Mouse (Mus musculus) c-Kit-positive CD71-positive TER-119-negative erythroid progenitor cells, embryonic 14.5 days (primary cell): ENCODE results near the gene Agap3.

Source experiments
- DNase-seq: peaks from one replicate; pipeline ENCODE4 v3.0.0-alpha.2; 2013; ENCODE audit warnings: low read depth

The Agap3 gene

DNA sequence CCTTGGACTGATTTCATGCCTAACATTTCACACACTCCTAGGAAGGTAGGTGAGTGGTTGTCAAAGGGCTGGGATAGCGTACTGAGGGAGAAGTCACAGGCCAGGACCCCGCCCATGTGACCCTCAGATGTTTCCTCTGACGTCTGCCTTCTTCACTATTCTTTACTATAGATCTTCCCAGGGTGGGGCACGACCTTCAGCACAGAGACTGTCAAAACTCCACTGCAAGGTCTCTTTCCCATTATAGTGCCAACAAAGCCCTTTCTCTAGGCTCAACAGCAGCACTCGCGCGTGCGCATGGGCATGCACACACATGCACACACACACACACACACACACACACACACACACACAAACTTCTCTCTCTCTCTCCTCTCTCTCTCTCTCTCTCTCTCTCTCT lies 71.8 kb downstream of the Agap3 start:
- DNase-seq: no peak

DNA sequence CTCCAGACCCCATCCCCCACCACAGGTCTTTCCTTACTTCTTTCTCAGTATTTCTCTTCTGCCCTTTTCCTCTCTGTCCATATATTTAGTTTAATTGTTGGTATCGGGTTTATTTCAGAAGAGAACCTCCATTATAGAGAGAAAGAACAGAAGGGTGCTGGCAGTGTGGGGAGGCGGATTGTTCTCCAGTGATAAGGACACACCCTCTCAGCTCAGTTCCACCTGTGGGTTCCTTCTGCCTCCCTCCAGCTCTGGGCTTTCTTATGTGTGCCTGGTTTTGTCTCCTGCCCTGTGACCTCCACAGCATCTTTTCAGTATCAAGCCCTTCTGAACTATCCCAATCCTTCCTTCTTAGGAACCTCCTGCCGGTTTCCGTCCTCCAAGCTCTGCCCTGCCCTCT lies 72.5 kb downstream of the Agap3 start:
- DNase-seq: no peak

DNA sequence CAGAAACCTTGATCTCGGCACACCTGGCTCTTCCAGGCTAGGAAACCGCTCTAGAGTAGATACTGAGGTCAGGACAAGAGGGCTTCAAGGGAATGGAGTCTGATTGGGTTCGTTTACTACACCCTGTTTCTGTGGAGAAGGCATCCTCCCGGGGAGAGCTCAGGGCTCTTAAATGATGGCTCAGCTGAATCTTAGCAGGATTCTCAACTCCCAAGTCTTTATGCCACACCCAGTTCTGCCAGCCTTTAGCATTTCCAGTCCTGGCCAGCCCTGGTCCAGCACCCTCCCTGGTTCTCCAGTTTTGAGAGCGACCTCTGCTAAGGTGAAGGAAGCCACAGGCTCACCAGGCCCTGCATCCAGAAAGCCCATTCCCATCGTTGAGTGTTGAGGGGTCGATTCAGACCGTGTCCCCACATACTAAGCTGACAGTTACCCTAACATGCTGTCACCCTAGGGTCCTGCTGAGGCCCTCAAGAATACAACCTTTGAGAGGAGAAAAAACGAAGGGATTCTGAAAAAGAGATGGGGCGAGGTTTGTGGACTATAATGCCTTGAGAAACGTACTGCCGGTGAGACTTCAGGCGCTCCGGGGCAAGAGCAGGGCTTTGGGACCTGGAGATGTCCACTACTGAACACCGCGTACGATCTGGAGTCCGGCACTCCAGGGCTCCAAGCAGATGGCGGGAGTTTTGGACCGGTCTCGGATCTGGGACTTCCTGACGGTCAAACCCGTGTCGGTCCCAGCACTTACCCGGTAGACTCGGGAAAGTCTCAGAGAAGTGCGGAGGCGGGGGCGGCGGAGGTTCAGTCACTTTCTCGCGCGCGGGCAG lies 73.6 kb downstream of the Agap3 start:
- no peak for DNase-seq

DNA sequence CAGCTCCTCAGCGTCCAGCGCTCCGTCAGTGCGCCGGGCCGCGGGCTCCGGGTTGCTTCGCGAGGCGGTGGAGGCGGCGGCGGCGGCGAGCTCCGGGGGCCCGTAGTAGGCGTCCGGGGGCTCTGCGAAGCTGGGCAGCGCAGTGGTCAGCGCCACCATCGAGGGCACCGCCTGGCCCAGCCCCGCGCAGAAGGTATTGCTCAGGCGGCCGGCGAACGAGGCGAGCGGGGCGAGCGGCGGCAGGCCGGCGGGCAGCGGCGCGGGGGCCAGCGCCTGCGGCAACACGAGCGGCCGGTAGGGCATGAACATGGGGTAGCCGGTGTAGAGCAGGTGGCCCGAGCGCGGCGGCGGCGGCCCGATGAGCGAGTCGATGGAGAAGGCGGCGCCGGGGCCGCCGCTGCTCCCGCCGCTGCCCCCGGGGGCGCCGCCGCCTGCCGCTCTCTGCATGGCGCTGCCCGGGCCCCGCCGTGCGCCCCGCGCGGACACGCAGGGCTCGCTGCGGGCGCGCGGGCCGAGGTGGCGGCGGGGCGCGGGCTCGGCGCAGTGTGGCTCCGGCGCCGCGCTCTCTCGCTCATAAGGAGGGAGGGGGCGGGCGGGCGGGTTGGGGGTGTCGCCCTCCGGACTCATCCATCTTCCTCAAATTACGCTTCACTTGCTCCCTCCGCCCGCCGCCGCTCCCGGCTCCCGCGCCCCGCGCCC lies 74.4 kb downstream of the Agap3 start:
- no peak for DNase-seq

DNA sequence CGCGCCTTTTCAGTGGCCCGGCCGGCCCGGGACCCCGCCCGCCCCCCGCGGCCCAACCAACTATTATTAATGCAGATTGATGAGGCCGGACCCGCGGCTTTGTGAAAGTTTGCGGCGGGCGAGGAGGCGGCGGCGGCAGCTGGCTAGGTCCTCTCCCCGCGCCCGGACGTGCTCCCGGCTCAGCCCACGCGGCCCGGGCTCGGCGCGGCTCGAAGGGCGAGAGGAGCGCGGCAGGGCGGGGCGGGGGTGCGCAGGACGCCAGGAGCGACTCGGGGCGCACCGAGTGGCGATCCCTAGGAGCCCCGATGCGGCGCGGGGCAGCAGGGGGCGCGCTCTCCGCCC lies 74.9 kb downstream of the Agap3 start, which contains the start of gene Gbx1:
Gene Gbx1, minus strand, starts transcription at position 314 of the 342 bp plus-strand sequence.
- no peak for DNase-seq

DNA sequence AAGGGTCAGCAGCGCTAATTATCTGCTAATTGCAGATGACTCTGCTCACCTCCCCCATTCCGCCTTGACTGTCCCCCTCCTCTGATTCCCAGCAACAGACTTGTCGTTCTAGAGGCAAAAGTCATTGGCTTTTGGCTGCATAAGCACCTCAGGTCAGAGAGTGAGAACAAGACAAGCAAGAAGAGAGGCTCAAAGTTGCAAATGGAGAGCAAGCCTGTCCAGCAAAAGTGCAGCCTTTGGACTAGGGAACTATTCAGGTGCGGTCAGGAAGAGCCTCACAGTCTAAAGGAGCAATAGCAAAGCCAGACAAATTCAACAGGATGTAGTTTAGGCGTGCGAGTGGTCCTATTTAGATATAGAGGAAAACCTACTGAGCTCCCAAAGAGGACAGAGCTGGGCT lies 75.8 kb downstream of the Agap3 start:
- no peak for DNase-seq

DNA sequence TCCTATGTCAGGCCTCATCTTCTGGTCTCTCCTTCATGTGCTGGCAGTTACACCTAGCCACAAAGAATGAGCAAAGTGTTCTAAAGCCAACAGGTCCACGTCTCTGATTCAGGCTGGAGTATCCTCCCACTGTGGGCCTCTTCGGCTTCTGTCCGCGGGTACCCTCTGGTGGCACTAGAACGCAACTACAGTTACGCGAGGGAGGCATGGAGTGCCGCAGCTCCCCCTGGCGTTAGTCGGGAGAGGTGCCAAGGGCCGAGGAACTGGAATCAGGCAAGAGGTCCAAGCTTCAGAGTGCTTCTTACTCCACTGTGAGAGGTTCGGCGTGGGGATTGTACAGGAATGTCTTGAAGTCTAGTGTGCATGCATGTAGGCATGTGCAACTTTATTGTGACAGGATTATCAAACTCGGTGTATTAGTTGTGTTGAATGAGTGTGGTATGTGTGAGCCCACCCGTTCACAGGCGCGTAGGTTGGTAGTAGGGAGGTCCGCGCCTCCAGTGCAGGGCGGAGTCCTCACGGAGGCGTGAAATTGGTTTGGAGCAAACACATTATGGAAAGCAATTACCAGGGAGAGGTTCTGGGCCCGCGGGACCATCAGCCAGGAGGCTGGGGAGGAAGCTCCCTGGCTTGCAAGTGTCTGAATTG lies 78.2 kb downstream of the Agap3 start:
- DNase-seq: peak; percentile 72

DNA sequence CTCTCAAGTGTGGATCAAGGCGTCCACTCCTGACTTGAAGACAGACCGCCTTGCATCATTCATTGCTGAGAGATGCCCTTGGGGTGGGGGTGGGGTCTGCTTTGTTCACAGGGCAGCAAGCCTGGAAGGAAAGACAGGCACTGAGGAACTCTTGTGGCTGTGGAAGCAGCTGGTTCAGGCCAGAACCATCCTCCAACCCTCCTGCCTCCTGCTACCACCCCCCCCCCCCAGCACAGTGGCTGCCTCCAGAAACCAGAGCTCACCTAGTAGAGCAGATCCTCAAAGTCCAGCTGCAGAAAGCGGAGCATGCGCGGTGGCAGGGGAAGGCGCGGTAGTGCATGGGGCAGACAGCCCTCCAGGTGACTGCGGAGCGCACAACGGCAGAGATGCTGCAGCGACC lies 81.4 kb downstream of the Agap3 start:
- no peak for DNase-seq

DNA sequence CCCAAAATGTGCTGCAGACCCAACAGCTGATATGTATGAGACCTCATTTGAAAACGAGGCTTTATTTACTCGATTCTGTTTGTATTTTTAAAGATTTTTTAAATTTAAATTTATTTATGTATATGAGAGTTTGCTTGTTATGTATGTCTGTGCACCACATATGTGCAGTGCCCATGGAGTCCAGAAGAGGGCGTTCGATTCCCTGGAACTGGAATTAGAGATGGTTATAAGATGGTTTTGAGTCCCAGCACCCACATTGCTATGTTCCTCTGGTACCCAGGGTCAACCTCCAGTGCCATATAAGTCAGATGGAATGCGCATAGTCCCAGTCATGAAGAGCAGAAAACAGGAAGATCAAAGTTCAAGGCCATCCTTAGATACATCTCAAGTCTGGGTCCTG lies 82.3 kb downstream of the Agap3 start:
- DNase-seq: no peak

DNA sequence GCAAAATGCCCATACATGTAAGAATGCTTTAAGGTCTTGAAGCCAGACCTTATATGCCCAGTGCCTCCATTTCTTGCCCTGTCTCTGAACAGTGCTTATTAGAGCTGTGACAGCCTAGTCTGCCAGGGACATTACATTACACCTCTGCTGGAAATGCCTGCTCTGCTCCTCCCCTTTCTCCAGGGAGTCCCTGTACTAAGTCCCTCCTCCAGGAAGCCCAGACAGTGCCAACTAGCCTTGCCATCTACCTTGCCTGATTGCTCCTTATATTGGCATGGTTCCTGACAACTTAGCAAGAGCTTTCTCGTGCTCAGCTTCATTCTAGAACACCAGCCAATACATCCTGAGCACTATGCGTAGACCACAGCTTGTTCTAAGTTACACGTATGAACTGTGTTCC lies 83.8 kb downstream of the Agap3 start:
- no peak for DNase-seq

DNA sequence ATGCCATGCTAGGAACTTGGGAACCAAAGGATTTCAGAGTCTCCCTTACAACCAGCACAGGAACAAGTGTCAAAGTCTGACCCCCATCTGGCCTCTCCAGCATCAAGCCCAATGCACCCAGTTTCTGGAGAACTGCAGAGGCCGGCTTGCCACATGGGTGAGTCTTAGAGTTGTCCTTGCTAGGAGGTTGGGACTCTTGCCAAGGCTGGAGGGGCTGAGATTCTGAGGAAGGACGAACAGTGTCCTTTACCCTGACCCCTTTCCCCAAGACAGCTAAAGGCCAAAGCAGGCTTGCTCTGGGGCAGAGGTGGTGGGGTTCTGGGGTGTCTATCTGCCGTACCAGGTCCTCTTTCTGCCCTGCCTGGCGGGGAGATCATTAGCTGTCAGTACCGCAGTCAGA lies 84.5 kb downstream of the Agap3 start:
- DNase-seq: no peak

DNA sequence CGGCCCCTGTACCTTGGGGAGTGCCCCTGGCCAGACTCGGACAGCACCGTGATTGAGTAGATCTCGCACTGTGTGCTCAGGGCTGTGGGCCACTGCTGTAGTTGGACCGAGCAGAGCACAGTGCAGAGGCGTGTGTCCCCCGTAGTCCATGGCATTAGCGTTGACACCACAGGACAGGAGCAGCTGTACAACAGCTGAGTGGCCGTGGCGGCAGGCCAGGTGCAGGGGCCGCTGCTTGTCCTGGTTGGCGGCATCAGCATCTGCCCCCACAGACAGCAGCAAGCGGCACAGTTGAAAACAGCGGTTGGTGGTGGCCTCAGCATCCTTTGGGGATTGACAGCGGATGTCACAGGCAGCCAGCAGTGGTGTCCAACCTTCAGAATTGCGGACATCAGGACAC lies 85.6 kb downstream of the Agap3 start:
- DNase-seq: no peak

DNA sequence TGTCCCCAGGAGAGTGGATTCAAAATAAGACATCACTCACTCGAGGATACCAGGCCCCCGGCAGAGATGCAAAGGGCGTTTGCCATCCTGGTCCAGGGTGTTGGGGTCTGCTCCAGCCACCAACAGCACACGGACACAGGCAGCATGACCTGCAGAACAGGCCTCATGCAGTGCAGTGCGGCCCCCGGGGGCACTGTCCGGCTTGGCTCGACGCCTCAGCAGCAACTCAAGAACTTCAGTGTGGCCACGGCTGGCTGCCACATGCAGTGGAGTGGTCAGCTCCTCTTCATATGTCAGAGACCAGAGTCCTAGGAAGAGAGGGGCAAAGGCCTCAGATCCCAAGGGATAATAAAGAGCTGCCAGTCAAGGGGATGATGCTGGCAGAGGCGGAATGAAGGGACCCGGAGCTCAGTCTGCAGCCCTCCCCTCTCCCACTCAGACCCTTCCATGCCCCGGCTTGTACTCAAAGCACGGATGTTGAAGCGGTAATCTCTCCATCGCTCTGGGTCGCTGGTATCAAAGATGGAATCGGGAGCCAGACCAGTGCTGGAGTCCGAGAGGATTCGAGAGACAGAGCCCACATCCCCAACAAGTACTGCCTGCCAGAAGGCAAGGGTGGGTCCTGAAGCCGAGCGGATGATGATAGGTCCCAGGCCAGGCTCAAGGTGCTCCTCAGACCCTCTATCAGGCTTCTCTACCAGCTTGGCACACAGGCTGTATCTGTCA lies 87.8 kb downstream of the Agap3 start:
- no peak for DNase-seq

DNA sequence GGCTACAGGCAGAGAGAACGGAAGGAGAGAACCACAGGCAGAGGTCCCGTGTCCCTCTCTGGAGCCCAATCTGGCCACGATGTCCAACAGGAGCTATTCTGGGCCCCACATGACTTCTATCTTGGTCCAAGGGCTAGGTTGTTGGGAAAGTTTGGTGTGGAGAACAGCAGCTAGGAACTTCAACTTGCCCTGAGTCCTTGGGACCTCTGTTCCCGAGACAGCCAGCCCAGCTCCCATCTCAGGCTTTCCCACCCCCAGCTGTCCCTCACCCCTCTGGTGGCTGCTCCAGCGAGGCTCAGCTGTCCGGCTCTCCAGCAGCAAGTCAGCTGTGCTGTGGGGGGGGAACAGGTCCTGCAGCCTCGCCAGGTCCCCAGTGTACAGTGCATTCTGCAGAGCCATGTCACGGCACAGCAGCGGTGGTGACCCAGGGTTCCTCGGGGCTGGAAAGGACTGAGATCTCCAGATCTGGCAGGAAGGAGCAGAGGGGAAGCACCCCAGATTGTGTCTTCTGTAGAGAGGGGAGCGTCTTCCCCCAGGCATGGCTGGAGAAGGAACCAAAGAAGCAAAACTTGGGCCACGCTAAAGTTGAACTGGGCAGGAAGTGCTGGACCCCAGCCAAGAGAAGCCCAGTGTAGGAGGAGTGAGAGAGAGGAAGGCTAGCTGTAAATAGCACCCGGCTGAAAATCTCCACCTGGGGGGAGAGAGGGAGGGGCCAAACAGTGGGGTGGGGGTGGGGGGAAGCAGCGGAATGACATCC lies 88.6 kb downstream of the Agap3 start, which contains the start of gene Asb10:
Gene Asb10, minus strand, starts transcription at position 592 of the 757 bp plus-strand sequence.
- no peak for DNase-seq

DNA sequence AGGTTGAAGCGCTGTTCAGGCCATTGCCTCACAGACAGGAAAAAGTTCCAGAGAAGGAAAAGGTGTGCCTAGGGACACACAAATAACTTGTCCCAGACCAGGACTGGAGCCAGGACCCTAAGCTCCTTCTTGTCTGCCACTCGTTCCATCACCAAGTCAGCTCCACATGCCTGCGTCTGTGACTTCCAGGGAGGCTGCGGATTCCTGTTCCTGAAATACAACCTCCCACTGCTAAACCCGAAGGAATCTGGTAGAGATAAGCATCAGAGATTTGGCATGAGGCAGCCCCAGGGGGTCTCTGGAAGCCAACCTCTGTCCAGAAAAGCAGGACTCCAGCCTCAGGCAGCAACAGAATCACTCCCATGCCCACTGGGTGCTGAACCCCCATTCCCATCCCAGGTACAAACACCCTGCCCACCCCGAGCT lies 89.2 kb downstream of the Agap3 start:
- no peak for DNase-seq

DNA sequence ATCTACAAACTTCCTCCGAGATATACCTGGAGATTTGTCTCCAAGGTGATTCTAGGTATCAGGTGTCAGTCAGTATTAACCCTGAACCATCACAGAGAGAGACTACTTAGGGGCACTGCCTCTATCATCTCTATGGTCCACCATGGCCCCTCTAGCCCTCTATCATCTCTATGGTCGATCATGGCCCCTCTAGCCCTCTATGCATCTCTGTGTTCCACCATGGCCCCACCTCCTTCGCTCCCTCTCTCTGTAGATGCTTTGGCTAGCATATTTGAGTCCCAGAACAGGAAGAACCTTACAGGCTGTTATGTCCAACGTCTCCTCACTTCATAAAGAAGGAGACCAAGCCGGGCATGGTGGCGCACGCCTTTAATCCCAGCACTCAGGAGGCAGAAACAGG lies 90.7 kb downstream of the Agap3 start:
- no peak for DNase-seq

DNA sequence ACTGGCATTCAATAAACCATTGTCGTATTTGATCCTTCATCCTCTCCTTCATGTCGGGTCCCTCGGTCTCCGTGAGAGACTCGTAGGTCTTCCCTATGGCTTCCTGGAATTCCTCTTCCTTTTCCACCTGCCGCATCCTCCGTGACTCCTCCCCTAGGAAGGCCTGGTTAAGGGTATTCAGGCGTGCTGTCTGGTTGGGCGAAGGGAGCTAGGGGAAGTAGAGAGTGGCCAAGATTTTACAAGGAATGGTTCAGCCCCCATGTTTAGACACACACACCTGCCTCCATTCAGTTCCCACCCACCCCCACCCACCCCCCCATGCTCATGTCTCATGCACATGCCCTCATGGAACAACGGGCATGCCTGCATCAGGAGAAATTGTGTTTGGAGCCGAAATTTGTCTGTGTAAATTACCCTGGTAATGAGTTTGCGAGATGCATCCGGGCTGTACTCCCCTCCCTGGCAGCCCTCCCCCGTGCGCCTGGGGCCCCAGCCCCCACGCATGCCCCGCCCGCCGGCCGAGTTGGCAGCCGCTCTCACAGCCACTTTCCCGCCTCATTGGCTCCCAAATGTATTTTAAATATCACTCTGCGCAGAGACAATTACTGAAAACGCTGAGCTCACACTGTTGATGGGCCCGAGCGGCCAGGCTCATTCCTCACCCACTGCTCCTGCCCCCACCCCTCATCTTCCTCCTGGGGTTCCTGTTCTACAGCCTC lies 98.8 kb downstream of the Agap3 start:
- no peak for DNase-seq

DNA sequence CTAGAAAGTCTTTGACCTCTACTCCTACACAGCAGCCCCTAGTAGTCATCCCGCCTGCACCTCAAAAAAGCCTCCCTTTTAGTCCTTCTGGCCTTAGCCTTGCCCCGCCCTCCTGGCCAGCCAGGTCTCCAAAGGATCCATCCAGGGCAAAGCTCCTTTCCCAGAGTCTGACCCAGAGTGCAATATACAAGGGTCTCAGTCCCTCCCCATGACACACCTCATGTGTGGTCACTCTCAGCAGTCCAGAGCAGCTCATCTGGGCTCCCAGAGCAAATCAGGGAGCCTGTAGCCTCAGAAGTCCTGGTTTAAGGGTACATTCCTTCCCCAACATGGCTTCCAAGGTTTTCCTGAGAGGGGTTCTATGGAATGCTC lies 99.3 kb downstream of the Agap3 start:
- no peak for DNase-seq
